Mouse (Mus musculus) forebrain, embryonic 14.5 days (tissue): Measurements from ENCODE around the gene Prtg. TPM values are rescaled to one million over a fixed set of nuclear protein-coding genes. Genes with fewer than 3 reads are reported as not detected.

Source experiments
- ATAC-seq: fragments of 200-750 bp; cut with Nextera tagmentation; 2 replicates; pipeline ENCODE4 v1.8.0; 2017; ENCODE audit warnings: mild to moderate bottlenecking, moderate library complexity
- DNase-seq: peaks from one replicate; pipeline ENCODE4 v3.0.0-alpha.2; 2015; ENCODE audit warnings: low spot score
- H3K27ac ChIP-seq: fragments of 300-500 bp; sonication (generic); 2 replicates; pipeline ENCODE4 v1.5.1; 2014; ENCODE audit warnings: low read depth, mild to moderate bottlenecking, control low read depth, low read length, moderate library complexity
- H3K27me3 ChIP-seq: fragments of 300-500 bp; sonication (generic); replicated peaks from 2 replicates; pipeline ENCODE4 v1.6.1; 2014; ENCODE audit warnings: low read length, control low read depth, mixed read lengths; ENCODE audit not compliant: control insufficient read depth, insufficient read depth
- H3K36me3 ChIP-seq: fragments of 300-500 bp; sonication (generic); 2 replicates; pipeline ENCODE4 v1.6.1; 2014; ENCODE audit warnings: low read length, control low read depth; ENCODE audit not compliant: control insufficient read depth, insufficient read depth
- H3K4me1 ChIP-seq: fragments of 300-500 bp; sonication (generic); 2 replicates; pipeline ENCODE4 v1.6.1; 2014; ENCODE audit warnings: antibody characterized with exemption, low read length, control low read depth; ENCODE audit not compliant: control insufficient read depth, insufficient read depth
- H3K4me2 ChIP-seq: fragments of 300-500 bp; sonication (generic); 2 replicates; pipeline ENCODE4 v1.6.1; 2014; ENCODE audit warnings: mild to moderate bottlenecking, control low read depth, low read length
- H3K4me3 ChIP-seq: fragments of 300-500 bp; sonication (generic); 2 replicates; pipeline ENCODE4 v1.5.1; 2014; ENCODE audit warnings: low read depth, low read length, control low read depth
- H3K9ac ChIP-seq: fragments of 300-500 bp; sonication (generic); 2 replicates; pipeline ENCODE4 v1.6.1; 2014; ENCODE audit warnings: mild to moderate bottlenecking, low read length, control low read depth, moderate library complexity
- H3K9me3 ChIP-seq: fragments of 300-500 bp; sonication (generic); replicated peaks from 2 replicates; pipeline ENCODE4 v1.6.1; 2016; ENCODE audit warnings: low read length, control low read depth, mixed read lengths; ENCODE audit not compliant: control insufficient read depth
- WGBS: fragments of 180-500 bp; shearing (Covaris S2); extraction: QIAGEN DNeasy Blood & Tissue Kit; methylation state at CpG from one replicate; pipeline ENCODE4 v1.1.7; 2014; 5-methylcytosine and 5-hydroxymethylcytosine counted together
- polyA plus RNA-seq: library from polyadenylated mRNA; unstranded; fragments of >200 nt; fragmentation: Nextera tagmentation; extraction: Ambion mirVana; gene quantifications from 2 replicates; pipeline ENCODE4 v1.2.1, GENCODE M21; 2014

Gene Prtg
- polyA plus RNA-seq, 1 experiment from 2014 or later = 0.36 TPM

DNA sequence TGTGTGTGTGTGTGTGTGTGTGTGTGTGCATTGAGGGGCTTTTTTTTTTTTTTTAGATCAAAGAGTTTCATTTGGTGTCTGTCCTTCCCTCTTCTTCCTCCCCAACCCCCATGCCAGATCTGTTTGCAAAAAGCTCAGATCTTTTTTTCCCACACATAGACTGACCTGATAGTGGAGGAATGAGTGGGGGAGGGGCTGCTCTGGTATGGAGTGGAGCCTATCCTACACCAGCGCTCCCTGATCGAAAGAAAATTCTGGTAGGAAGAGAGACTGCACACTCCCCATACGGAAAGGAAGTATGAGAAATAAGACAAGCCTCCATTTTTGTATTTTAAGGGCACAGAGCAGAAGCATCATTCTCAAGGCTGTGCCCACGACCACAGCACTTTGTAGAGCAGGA, 25.2 kb upstream of the Prtg start:
- no peak for DNase-seq
- no peaks in the 10 kb centered on the region for H3K4me1 ChIP-seq
- no peak overlapping the region for H3K4me3 ChIP-seq
- ATAC-seq = no peak
- no peaks in the 10 kb centered on the region for H3K9me3 ChIP-seq
- H3K36me3 ChIP-seq = no peaks in the 10 kb centered on the region
- no peak overlapping the region for H3K9ac ChIP-seq
- 69% methylated on average over 4 of the region's 4 CpGs for WGBS
- no peaks in the 10 kb centered on the region for H3K27me3 ChIP-seq
- H3K4me2 ChIP-seq = no peak overlapping the region
- no peak overlapping the region for H3K27ac ChIP-seq

DNA sequence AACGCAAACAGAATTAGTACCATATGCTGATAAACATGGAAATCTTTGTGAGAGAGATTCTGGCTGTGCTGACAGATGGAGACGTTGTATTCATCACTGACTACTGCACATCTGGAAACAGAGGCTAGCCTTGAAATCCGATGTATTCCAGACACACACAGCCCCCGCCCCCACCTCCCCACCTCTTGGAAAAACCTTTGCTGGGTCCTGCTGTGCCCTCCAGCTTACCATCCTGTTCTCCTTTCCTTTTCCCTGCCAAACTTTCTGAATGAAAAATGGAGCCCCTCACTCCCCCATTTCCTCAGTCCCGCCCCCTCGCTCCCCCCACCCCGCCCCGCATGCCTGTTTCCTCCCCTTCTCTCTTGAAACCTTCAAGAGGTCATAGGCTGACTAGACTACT, 24.6 kb upstream of the Prtg start:
- no peak overlapping the region for H3K9ac ChIP-seq
- H3K27me3 ChIP-seq = no peaks in the 10 kb centered on the region
- no peak overlapping the region for H3K4me2 ChIP-seq
- H3K4me1 ChIP-seq = no peaks in the 10 kb centered on the region
- WGBS = 70% methylated on average over 8 of the region's 8 CpGs
- no peaks in the 10 kb centered on the region for H3K36me3 ChIP-seq
- ATAC-seq = no peak
- no peak for DNase-seq
- H3K9me3 ChIP-seq = no peaks in the 10 kb centered on the region
- H3K27ac ChIP-seq = no peak overlapping the region
- H3K4me3 ChIP-seq = no peak overlapping the region

DNA sequence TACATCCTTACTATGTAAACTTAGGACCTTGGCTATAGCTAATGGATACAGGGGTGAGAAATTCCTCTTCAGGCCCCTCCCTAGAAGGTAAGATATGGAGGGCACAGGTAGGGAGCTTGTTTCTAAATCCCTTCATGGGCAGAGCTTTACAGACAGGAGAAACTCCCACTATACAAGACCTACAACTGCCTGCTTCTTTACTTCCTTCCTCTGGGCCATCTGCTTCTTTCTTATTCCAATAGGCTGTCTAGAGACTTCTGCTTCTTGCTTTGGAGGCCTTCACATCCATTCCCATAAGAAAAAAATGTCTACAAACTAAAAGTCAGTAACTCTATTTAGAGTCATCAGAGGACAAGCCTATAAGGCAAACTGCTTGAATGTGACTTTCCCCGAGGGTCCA, 18.9 kb upstream of the Prtg start:
- 76% methylated on average over 1 of the region's 1 CpGs for WGBS
- Histone ChIP-seq H3K4me2 (no peak overlapping the region), H3K4me1 (no peaks in the 10 kb centered on the region), H3K27me3 (0 out of 2 replicates have a peak, but pooled peaks cover 1% of the 10 kb centered on the region), H3K9ac (no peak overlapping the region), H3K36me3 (no peaks in the 10 kb centered on the region), H3K4me3 (no peak overlapping the region), H3K9me3 (no peaks in the 10 kb centered on the region), H3K27ac (no peak overlapping the region)
- ATAC-seq (no peak), DNase-seq (no peak)

DNA sequence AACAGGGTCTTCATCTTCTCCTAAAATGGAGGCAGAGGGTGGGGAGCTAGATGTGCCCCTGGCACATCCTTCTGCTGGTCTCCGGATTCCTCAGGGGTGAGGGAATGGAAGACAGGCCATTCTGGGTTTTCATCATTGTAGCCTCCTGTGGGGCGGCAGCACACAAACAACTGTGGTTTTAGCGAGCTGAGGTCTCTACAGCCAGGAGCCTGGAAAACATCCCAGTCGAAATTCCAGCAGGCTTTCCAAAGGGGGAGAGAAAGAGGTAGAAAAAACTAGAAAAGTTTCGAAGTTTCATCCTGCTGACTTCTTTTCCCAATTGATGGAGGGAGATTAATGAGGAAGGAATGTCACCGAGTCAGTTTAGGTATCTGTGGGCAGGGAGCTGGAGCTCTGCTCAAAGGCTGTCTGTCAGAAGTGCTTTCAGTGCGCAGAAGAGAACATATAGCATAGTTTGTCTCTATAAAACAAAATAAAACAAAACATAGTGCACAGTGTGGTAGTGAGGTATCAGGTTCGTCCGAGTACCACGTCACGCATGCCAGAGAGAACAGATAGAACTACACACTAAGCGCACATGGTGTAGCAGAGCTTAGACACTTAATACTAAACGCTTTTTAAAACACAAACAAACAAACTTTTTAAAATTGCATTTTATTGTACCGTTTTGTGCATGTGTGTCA, 16.0 kb upstream of the Prtg start:
- no peaks in the 10 kb centered on the region for H3K36me3 ChIP-seq
- no peak overlapping the region for H3K27ac ChIP-seq
- WGBS = 57% methylated on average over 14 of the region's 14 CpGs
- no peak overlapping the region for H3K4me3 ChIP-seq
- 0 out of 2 replicates have a peak, but pooled peaks cover 3% of the 10 kb centered on the region for H3K27me3 ChIP-seq
- no peak overlapping the region for H3K4me2 ChIP-seq
- H3K4me1 ChIP-seq = no peaks in the 10 kb centered on the region
- no peaks in the 10 kb centered on the region for H3K9me3 ChIP-seq
- ATAC-seq = no peak
- H3K9ac ChIP-seq = no peak overlapping the region
- DNase-seq = no peak

DNA sequence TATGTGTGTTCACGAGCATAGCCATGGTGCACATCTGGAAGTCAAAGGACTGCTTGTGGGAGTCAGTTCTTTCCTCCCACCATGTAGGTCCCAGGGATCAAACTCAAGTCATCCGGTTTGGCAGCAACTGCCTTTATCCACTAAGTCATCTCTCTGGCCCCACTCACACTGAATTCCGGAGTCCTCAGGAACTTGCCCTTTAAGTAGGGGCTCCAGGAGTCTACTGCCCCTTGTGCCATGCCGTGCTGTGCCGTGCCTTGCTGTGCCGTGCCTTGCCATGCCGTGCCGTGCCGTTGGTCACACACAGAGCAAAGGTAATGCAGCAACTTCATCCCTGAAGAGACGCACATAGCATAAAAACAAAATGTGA, 15.5 kb upstream of the Prtg start:
- Histone ChIP-seq H3K9ac (no peak overlapping the region), H3K27ac (no peak overlapping the region), H3K4me1 (no peaks in the 10 kb centered on the region), H3K27me3 (0 out of 2 replicates have a peak, but pooled peaks cover 3% of the 10 kb centered on the region), H3K36me3 (no peaks in the 10 kb centered on the region), H3K9me3 (no peaks in the 10 kb centered on the region), H3K4me3 (no peak overlapping the region), H3K4me2 (no peak overlapping the region)
- ATAC-seq (no peak), DNase-seq (no peak)
- WGBS = 60% methylated on average over 10 of the region's 10 CpGs

DNA sequence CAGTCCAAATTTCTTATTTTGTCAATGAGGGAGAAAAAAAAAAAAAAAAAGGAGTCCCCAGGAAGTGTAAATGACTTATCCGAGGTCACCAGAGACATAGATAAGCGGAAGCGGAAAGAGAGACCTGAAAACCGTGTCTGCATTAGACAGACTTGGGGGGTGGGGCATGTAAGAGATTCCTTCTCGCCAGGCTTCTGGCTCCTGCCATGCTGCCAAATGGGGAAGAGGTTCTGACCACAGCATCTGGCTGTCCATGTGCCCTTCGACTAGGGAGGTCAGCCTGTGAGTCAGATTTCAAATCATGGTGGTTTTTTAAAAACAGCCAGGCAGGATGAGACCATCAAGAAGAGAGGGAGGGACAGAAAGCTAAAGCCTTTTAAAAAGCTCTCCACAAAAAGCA, 15.0 kb upstream of the Prtg start:
- no peaks in the 10 kb centered on the region for H3K9me3 ChIP-seq
- no peak overlapping the region for H3K27ac ChIP-seq
- H3K27me3 ChIP-seq = 0 out of 2 replicates have a peak, but pooled peaks cover 3% of the 10 kb centered on the region
- H3K4me1 ChIP-seq = no peaks in the 10 kb centered on the region
- ATAC-seq = no peak
- H3K4me3 ChIP-seq = no peak overlapping the region
- no peak for DNase-seq
- no peak overlapping the region for H3K4me2 ChIP-seq
- no peak overlapping the region for H3K9ac ChIP-seq
- H3K36me3 ChIP-seq = no peaks in the 10 kb centered on the region
- 26% methylated on average over 6 of the region's 6 CpGs for WGBS

DNA sequence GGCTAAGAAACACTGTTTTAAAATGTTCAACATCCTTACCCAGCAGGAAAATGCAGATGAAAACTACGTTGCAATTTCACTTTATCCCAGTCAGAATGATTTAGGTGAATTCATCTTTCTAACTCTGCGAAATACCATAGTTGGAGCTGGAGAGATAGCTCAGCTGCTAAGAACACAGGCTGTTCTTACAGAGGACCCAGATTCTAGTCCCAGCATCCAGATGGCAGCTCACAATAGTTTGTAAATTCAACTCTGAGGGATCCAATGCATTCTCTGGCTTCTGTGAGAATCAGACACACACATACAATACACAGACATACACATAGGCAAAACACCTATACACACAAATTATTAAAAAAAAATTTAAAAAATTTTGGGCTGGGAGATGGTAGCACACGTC, 11.4 kb upstream of the Prtg start:
- ATAC-seq (no peak), DNase-seq (no peak)
- Histone ChIP-seq H3K9ac (no peak overlapping the region), H3K9me3 (no peaks in the 10 kb centered on the region), H3K4me2 (no peak overlapping the region), H3K4me3 (no peak overlapping the region), H3K27ac (no peak overlapping the region), H3K36me3 (no peaks in the 10 kb centered on the region), H3K4me1 (no peaks in the 10 kb centered on the region), H3K27me3 (0 out of 2 replicates have a peak, but pooled peaks cover 3% of the 10 kb centered on the region)
- WGBS = 90% methylated on average over 3 of the region's 3 CpGs

DNA sequence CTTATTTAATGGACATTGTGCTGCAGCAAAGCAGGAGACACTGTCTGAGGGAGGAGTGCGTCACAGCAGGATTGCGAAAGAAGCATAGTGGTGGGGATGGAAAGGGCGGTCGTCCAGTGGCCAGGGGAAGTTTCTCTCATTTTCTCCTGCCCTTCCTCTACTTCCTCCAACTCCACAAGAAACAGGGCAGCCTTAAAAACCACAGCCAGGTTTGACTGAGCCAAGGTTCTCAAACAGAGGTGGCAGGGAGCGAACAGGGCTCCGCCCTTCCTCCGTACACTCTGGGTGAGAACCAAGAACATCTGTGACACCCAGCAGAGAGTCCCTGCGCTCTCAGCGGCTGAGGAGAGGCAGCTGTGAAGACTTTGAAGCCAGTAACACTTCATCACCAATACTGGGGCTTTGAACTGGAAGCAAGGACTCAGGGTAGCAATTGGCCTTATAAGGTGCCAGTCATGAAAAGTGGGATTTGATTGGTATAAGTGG, 9.5 kb upstream of the Prtg start:
- H3K4me1 ChIP-seq = no peaks in the 10 kb centered on the region
- H3K27me3 ChIP-seq = 0 out of 2 replicates have a peak, but pooled peaks cover 3% of the 10 kb centered on the region
- DNase-seq (no peak), ATAC-seq (no peak)
- 63% methylated on average over 9 of the region's 9 CpGs for WGBS
- no peak overlapping the region for H3K27ac ChIP-seq
- H3K9ac ChIP-seq = no peak overlapping the region
- H3K4me3 ChIP-seq = no peak overlapping the region
- H3K36me3 ChIP-seq = no peaks in the 10 kb centered on the region
- no peak overlapping the region for H3K4me2 ChIP-seq
- no peaks in the 10 kb centered on the region for H3K9me3 ChIP-seq

DNA sequence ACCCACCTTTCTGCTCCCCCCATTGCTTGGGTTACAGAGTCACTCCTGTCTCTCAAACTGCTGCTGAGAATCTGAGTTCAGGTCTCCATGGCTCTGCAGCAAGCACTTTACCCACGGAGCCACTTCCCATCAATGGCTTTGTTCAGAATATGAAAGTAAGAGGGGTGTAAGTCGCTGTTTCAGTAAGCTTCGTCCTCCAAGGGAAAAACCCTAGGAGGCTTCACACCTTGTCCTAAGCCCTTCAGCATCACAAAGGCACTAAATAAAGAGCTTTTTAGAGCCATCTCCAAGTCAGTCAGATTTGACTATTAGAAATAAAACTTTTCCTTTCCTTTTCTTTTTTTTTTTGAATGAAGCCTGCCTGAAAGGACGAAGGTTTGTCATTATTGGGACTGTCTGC, 3.4 kb upstream of the Prtg start:
- Histone ChIP-seq H3K9ac (no peak overlapping the region), H3K27me3 (0 out of 2 replicates have a peak, but pooled peaks cover 9% of the 10 kb centered on the region), H3K9me3 (no peaks in the 10 kb centered on the region), H3K27ac (no peak overlapping the region), H3K4me3 (no peak overlapping the region), H3K4me1 (peaks cover 7% of the 10 kb centered on the region), H3K36me3 (no peaks in the 10 kb centered on the region), H3K4me2 (no peak overlapping the region)
- DNase-seq (no peak), ATAC-seq (no peak)
- WGBS = 15% methylated on average over 4 of the region's 4 CpGs
